Mouse (Mus musculus) monocyte, adult 5-6 weeks (primary cell): Measurements from ENCODE around the gene Nuak1. TPM values are rescaled to one million over a fixed set of nuclear protein-coding genes. Genes with fewer than 3 reads are reported as not detected.

Source experiments
- ATAC-seq: fragments of 153-309, 156-312 bp; replicated peaks from 2 replicates; pipeline ENCODE4 v1.8.0; 2017; ENCODE audit warnings: mild to moderate bottlenecking; ENCODE audit not compliant: low TSS enrichment, insufficient number of reproducible peaks, severe bottlenecking, poor library complexity, low FRiP score
- total RNA-seq: library from RNA; stranded (forward); fragments of 200-1000, 200-491, 200-594 nt; gene quantifications from 3 replicates; pipeline ENCODE4 v1.2.3, GENCODE M21; 2017

Gene Nuak1
- total RNA-seq, 1 experiment from 2014 or later, result 0.48 TPM

DNA sequence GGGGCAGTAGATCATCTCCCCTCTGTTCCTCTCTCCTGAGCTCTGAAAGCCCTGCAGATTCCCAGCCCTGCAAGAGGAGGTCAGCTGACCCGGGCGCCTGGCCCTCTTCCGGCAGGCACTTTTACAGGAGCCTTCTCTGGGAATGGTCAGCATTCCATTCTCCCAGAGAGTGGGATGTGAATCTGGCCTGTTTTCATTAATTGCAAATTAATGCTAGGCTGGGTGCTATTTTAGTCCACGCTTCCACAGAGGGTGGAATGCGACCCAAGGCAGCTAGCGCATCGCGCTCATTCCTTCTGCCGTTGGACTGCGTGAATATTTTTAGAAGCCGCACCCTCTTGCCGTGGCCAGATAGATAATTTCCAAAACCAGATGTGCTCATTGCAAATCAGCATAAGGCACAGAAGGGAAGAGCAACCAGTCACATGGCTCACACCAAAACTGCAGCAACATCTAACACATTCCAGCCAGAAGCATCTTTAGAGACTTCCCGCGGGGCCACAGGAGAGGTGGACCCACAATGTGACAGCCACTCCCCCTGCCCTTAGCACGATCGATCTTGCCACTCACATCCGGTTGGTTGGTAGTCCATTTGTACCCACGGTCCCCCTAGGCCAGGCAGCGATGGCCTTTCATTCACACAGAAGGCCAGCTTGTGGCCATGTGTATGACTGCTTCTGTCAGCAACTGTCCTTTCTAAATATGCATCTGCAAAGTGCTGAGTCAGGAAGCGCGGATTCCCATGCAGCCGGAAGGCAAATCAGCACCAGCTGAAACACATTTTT, 51.8 kb downstream of the Nuak1 start:
- no peak for ATAC-seq

GRCm38 (mm10) chr10:84387338-84387737, 53.1 kb downstream of the Nuak1 start:
- ATAC-seq, result no peak

- ATAC-seq, result no peak
Measured at GRCm38 (mm10) chr10:84386625-84387242, 53.7 kb downstream of the Nuak1 start.

DNA sequence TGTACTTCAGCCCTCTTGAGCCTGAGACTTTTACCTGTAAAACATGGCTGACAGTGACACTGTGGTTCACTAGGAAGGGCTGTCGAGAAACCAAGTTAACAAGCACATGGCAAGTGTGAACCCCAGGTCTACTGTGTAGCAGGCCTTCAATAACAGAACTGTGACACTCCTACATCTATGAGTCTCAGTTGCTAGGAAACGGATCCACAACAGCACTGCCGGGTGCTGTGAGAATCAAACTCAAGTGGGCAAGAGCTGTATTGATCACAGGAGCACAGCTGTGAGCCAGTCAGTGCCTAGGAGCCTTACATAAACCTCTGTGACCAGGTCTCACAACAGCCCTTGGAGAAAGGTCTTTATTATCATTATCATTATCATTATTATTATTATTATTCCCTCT, 54.2 kb downstream of the Nuak1 start:
- no peak for ATAC-seq

DNA sequence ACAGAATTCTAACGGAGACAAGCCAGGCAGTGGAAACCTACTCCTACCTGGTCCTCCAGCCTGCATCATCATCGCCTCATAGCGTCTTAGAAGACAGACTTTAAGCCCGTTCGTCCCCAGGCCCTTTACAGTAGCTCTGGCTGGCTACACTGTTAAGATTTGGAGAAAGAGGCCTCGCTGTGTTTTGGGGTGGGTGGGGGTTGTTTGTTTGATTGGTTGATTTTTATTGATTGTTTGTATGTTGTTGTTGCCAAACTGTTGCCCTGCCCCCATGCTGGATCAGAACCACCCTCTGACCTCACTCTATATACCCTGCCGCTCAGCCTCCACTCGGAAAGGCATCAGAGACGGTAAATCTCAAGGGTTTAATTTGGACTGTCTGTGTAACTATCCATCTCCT, 55.6 kb downstream of the Nuak1 start:
- no peak for ATAC-seq

DNA sequence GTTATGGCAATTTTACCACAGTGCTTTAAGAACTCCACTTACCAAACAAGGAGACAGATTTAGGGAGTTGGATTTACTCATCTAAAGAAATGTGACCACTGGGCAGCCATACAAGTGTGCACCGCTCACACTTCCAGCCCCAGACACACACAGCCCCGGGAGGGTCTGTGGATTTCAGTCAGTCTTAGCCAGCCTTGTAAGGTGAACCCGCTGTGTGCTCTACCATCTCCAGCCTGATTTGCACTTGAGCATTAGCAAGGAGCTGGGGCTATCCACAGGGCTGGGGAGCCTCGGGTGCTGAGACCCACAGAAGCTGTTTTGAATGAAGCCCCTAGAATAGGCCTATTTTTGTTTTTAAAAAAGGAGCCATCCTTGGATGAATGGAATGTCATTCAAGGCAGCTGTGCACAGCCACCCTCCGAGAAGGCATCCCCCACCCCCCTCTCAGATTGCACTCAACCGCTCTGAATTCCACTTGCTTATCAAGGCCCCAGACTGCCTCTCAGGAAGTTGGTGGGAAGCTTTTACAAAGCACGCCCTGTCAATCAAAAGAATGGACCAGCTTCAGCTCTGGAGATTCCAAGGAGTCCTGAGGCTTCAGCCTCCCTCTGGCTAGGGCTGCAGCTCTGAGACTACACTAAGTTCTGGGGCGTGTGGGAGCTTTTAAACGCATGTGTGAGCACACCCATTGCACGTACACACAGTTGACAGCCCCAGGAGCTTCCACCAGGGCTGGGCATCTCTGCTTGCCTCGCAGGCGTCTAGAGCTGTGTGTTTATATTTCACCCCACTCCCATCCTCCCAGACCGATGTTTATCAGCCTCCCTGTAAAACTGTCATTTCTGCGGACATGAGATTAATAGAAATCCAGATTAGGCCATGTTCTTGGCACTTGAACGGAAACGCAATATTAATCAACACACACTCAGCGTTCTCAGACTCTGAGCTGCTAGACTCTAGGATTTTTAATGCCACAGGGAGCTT, 57.2 kb downstream of the Nuak1 start:
- no peak for ATAC-seq

GRCm38 (mm10) chr10:84381276-84381798, 59.1 kb downstream of the Nuak1 start:
- ATAC-seq, result no peak

DNA sequence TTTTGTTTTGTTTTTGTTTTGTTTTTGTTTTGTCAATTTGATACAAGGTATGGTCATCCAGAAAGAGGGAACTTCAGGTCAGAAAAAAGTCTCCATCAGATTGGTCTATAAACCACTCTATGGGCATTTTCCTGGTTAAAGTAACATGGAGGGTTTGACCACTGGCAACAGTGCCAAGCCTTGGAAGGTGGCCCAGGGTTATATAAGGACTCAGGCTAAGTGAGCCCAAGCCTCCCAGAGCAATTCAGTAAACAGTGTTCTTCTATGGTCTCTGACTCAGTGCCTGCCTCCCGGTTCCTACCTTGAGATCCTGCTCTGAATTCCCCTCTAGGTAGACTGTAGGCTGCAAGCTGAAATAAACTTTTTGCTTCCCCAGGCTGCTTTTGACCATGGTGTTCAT, 61.0 kb downstream of the Nuak1 start:
- ATAC-seq, result no peak

- ATAC-seq, result no peak
Measured at GRCm38 (mm10) chr10:84377956-84378355, 62.4 kb downstream of the Nuak1 start.

- no peak for ATAC-seq
Measured at GRCm38 (mm10) chr10:84376346-84376745, 64.1 kb downstream of the Nuak1 start.

DNA sequence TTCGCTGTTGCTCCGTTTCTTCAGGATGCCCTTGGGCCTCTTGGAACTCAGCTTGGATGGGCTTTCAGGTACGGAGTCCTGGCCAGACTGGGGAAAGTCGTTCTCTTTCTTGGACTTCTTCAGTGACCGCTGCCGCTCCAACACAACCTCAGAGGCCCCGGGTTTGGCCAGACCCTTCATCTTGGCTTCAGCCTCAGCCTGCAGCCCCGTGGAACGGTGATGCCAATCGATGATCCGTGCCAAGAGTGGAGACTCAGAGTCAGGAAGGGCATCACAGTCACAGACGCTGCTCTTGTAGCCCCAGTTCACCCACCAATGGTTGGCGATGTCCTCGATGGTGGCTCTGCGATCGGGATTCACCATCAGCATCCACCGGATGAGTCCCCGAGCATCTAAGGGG, 65.4 kb downstream of the Nuak1 start:
- ATAC-seq, result no peak

DNA sequence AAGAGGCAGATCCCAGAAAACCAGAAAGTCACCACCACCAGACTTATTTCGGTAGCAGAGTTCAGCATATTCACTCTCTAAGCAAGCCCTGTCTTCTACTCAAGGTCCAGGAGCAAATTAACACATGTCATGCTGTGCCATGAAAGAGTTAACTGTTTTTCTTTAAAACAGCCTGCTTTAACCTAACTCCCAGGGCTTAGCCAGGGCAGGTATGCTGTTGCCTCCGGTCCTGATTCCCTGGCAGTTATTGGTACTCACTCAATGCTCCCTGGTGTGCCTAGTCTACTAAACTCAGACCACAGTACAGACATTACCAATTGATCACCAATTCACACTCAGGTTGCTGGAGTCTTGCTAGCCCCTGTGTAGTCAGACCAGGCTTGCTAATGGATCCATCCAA, 66.9 kb downstream of the Nuak1 start:
- no peak for ATAC-seq

DNA sequence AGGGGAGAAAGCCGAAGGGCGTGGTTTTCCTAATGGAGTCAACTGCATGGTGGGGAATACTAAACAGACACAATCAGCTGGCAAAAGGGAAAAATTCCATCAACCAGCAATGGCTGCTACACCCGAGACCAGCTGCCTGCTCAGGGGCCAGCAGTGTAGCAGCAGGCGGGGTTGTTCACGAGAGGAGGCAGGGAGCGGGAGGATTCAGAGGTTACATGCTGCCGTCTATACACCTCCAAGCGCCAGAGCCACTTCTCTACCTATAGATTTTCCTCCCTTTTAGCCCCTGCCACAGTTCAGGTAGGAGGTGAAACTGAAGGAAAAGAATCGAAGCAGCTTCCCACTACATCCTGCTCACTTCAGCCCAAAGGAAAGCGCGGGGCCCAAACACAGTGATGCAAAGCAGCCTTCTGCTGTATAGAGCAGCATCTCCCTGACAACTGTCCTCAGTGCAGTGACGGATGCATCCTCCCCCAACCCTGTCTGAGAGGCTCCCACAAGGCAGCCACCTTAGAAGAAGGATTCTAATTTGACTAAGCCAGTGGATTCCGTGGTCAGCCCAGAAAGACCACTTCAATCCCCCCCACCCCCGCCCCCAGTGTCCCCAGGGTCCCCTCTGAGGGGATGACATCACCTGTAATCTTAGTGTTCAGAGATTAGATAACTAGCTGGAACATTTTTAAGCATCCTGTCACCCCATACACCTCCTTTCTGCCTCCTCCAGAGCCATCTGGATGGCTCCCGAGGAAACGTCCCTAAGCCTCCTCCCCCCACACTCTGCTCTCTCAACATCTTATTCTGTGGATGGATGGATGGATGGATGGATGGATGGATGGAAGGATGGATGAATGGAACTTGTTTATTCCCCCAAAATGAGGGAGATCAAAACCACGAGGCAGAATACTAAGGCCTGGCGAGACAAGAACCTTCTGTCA, 68.0 kb downstream of the Nuak1 start:
- ATAC-seq, result no peak

- ATAC-seq, result no peak
Measured at GRCm38 (mm10) chr10:84371681-84372160, 68.7 kb downstream of the Nuak1 start.

- ATAC-seq, result no peak
Measured at GRCm38 (mm10) chr10:84371230-84371629, 69.2 kb downstream of the Nuak1 start.

- no peak for ATAC-seq
Measured at GRCm38 (mm10) chr10:84369646-84370314, 70.6 kb downstream of the Nuak1 start.

DNA sequence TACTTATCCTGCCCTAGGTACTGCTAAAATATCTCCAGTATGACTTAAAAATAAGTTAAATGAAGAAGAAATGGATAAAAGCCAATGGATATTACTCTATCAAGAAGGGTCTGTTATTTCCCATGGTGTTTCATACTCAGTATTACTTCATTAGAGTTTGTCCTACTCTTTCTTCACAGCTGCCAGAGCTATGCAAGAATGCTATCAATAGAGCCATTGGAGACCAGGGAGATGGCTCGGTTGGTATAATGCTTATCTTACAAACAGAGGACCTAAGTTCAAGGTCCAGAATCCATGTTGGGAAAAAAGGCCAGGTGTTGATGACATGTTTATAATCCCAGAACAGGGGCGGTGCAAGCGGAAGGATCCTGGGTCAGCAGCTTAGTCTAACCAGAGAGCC, 72.2 kb downstream of the Nuak1 start:
- ATAC-seq, result no peak
